Mouse (Mus musculus) hindbrain, embryonic 15.5 days (tissue): Measurements from ENCODE around the gene Kcnma1. TPM values are rescaled to one million over a fixed set of nuclear protein-coding genes. Genes with fewer than 3 reads are reported as not detected.

Experiments used
- ATAC-seq: fragments of 200-750 bp; cut with Nextera tagmentation; 2 replicates; pipeline ENCODE4 v1.8.0; 2017; ENCODE audit warnings: low read depth, moderate number of reproducible peaks, moderate TSS enrichment; ENCODE audit not compliant: low FRiP score
- H3K27ac ChIP-seq: fragments of 300-500 bp; sonication (generic); replicated peaks from 2 replicates; pipeline ENCODE4 v1.5.1; 2015; ENCODE audit warnings: mild to moderate bottlenecking, inconsistent platforms
- H3K27me3 ChIP-seq: fragments of 300-500 bp; sonication (generic); 2 replicates; pipeline ENCODE4 v1.6.1; 2015; ENCODE audit warnings: control low read depth, inconsistent platforms
- H3K36me3 ChIP-seq: fragments of 300-500 bp; sonication (generic); 2 replicates; pipeline ENCODE4 v1.6.1; 2015; ENCODE audit warnings: control low read depth, inconsistent platforms
- H3K4me1 ChIP-seq: fragments of 300-500 bp; sonication (generic); replicated peaks from 2 replicates; pipeline ENCODE4 v1.6.1; 2015; ENCODE audit warnings: control low read depth, inconsistent platforms
- H3K4me2 ChIP-seq: fragments of 300-500 bp; sonication (generic); 2 replicates; pipeline ENCODE4 v1.6.1; 2015; ENCODE audit warnings: moderate library complexity, mild to moderate bottlenecking, inconsistent platforms
- H3K4me3 ChIP-seq: fragments of 300-500 bp; sonication (generic); 2 replicates; pipeline ENCODE4 v1.5.1; 2015; ENCODE audit warnings: mild to moderate bottlenecking, inconsistent platforms
- H3K9ac ChIP-seq: fragments of 300-500 bp; sonication (generic); 2 replicates; pipeline ENCODE4 v1.6.1; 2015; ENCODE audit warnings: inconsistent platforms
- H3K9me3 ChIP-seq: fragments of 300-500 bp; sonication (generic); 2 replicates; pipeline ENCODE4 v1.6.1; 2016; ENCODE audit warnings: control low read depth, inconsistent platforms
- WGBS: fragments of 180-500 bp; shearing (Covaris S2); methylation state at CpG from one replicate; pipeline ENCODE4 v1.1.7; 2015; 5-methylcytosine and 5-hydroxymethylcytosine counted together
- polyA plus RNA-seq: library from polyadenylated mRNA; unstranded; fragments of >200 nt; fragmentation: Nextera tagmentation; extraction: Ambion mirVana; gene quantifications from 2 replicates; pipeline ENCODE4 v1.2.1, GENCODE M21; 2015

Kcnma1 gene
- polyA plus RNA-seq, 1 experiment from 2014 or later = 16.6 TPM

GRCm38 (mm10) chr14:23839613-23840012 is 174.7 kb downstream of the Kcnma1 start:
- Histone ChIP-seq H3K27ac (no peak overlapping the region), H3K36me3 (no peaks in the 10 kb centered on the region), H3K27me3 (no peaks in the 10 kb centered on the region), H3K9me3 (no peaks in the 10 kb centered on the region), H3K4me3 (no peak overlapping the region), H3K4me2 (no peak overlapping the region), H3K9ac (no peak overlapping the region), H3K4me1 (peaks cover 14% of the 10 kb centered on the region)
- ATAC-seq = no peak
- WGBS = 83% methylated on average over 5 of the region's 5 CpGs

GRCm38 (mm10) chr14:23835387-23836111 is 178.7 kb downstream of the Kcnma1 start:
- H3K4me1 ChIP-seq = peaks cover 24% of the 10 kb centered on the region
- no peaks in the 10 kb centered on the region for H3K36me3 ChIP-seq
- no peaks in the 10 kb centered on the region for H3K9me3 ChIP-seq
- no peak for ATAC-seq
- no peak overlapping the region for H3K9ac ChIP-seq
- no peak overlapping the region for H3K4me2 ChIP-seq
- H3K4me3 ChIP-seq = no peak overlapping the region
- 42% methylated on average over 10 of the region's 10 CpGs for WGBS
- H3K27me3 ChIP-seq = no peaks in the 10 kb centered on the region
- no peak overlapping the region for H3K27ac ChIP-seq

GRCm38 (mm10) chr14:23831284-23831683 is 183.0 kb downstream of the Kcnma1 start:
- Histone ChIP-seq H3K27me3 (no peaks in the 10 kb centered on the region), H3K9me3 (no peaks in the 10 kb centered on the region), H3K4me2 (no peak overlapping the region), H3K27ac (0 out of 2 replicates have a peak overlapping the region, but pooled peaks have one; percentile 31), H3K9ac (no peak overlapping the region), H3K4me1 (peaks cover 25% of the 10 kb centered on the region), H3K4me3 (no peak overlapping the region), H3K36me3 (no peaks in the 10 kb centered on the region)
- no peak for ATAC-seq
- 25% methylated on average over 5 of the region's 5 CpGs for WGBS

DNA sequence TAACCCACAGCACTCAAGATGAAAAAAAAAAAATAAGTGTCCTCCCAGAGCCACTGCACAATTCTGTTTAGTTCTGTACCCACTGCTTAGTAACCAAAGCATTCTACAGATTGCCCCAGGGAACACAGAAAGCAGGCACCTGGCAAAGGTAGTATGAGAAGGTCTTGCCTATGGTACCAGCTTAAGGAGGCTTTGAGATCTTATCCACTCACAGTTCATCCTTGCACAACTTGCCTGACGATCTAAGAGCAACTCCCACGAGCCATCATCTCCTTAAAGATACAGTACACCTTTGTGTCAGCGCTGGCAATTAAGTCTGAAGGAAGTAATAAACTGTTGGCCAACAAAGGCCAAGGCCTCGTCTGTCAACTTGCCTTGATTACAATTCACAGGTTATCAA is 184.0 kb downstream of the Kcnma1 start:
- Histone ChIP-seq H3K36me3 (no peaks in the 10 kb centered on the region), H3K27me3 (no peaks in the 10 kb centered on the region), H3K4me1 (peaks cover 17% of the 10 kb centered on the region), H3K4me2 (no peak overlapping the region), H3K4me3 (no peak overlapping the region), H3K27ac (no peak overlapping the region), H3K9me3 (no peaks in the 10 kb centered on the region), H3K9ac (no peak overlapping the region)
- 38% methylated on average over 4 of the region's 4 CpGs for WGBS
- no peak for ATAC-seq

- H3K36me3 ChIP-seq = no peaks in the 10 kb centered on the region
- no peak overlapping the region for H3K9ac ChIP-seq
- ATAC-seq = no peak
- no peak overlapping the region for H3K4me2 ChIP-seq
- 87% methylated on average over 3 of the region's 3 CpGs for WGBS
- no peak overlapping the region for H3K4me3 ChIP-seq
- no peaks in the 10 kb centered on the region for H3K9me3 ChIP-seq
- no peaks in the 10 kb centered on the region for H3K27me3 ChIP-seq
- H3K4me1 ChIP-seq = peaks cover 19% of the 10 kb centered on the region
- no peak overlapping the region for H3K27ac ChIP-seq
Measured at GRCm38 (mm10) chr14:23828711-23829320, 185.5 kb downstream of the Kcnma1 start.

GRCm38 (mm10) chr14:23824937-23825336 is 189.4 kb downstream of the Kcnma1 start:
- Histone ChIP-seq H3K9me3 (no peaks in the 10 kb centered on the region), H3K4me3 (no peak overlapping the region), H3K4me2 (no peak overlapping the region), H3K27ac (no peak overlapping the region), H3K27me3 (no peaks in the 10 kb centered on the region), H3K4me1 (0 out of 2 replicates have a peak, but pooled peaks cover 8% of the 10 kb centered on the region), H3K9ac (no peak overlapping the region), H3K36me3 (no peaks in the 10 kb centered on the region)
- 89% methylated on average over 2 of the region's 2 CpGs for WGBS
- ATAC-seq = 0 out of 2 replicates have a peak, but pooled peaks have one; percentile 8

GRCm38 (mm10) chr14:23824267-23824666 is 190.0 kb downstream of the Kcnma1 start:
- no peak overlapping the region for H3K4me2 ChIP-seq
- H3K27me3 ChIP-seq = no peaks in the 10 kb centered on the region
- no peak overlapping the region for H3K9ac ChIP-seq
- H3K4me3 ChIP-seq = no peak overlapping the region
- WGBS = 56% methylated on average over 4 of the region's 4 CpGs
- no peak for ATAC-seq
- 0 out of 2 replicates have a peak, but pooled peaks cover 8% of the 10 kb centered on the region for H3K4me1 ChIP-seq
- H3K9me3 ChIP-seq = no peaks in the 10 kb centered on the region
- no peak overlapping the region for H3K27ac ChIP-seq
- H3K36me3 ChIP-seq = no peaks in the 10 kb centered on the region

DNA sequence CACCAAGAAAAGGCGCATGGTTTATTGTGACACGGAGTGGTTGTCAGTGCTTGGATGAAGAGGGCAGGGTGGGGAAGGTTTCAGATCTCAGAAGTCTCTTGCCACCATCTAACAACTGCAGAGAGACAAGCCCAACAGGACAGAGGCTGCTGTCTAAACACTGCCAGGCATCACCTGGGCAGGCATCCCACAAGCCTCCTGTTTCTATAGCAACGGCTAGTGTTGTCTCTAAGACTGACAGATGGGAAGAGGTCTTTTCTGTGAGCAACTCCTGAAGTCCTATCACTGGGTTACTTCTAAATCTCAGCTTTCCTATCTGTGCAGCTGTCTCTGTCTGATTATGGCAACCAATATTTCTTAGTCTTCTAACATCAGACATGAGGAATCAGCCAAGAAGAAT is 196.7 kb downstream of the Kcnma1 start:
- Histone ChIP-seq H3K27ac (no peak overlapping the region), H3K9ac (no peak overlapping the region), H3K4me1 (peaks cover 10% of the 10 kb centered on the region; the same call in 1 of the 2 replicates), H3K27me3 (no peaks in the 10 kb centered on the region), H3K4me3 (no peak overlapping the region), H3K36me3 (no peaks in the 10 kb centered on the region), H3K9me3 (no peaks in the 10 kb centered on the region), H3K4me2 (no peak overlapping the region)
- WGBS = 87% methylated on average over 3 of the region's 3 CpGs
- ATAC-seq = no peak

DNA sequence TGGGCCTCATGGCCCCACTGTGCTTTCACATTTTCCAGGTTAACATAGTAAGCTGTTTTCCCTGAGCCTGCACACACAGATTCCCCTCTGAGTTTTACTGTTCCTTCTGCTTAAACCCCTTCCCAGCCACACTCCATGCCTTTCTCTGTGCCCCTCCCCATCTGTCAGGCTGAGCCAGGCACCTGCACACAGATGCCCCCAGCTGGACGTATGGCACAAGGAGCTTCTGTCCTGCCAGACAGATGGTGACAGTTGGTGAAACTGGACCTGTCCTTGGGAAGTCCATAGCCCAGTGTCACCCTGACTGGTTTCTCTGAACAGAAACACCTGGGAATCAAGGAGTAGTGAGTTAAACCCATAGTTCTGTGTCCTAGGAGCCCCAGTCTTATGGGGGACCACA is 204.2 kb downstream of the Kcnma1 start:
- WGBS = 58% methylated on average over 1 of the region's 1 CpGs
- no peak overlapping the region for H3K4me2 ChIP-seq
- no peak overlapping the region for H3K9ac ChIP-seq
- no peak overlapping the region for H3K4me3 ChIP-seq
- H3K27ac ChIP-seq = no peak overlapping the region
- H3K36me3 ChIP-seq = no peaks in the 10 kb centered on the region
- peaks cover 28% of the 10 kb centered on the region for H3K4me1 ChIP-seq
- ATAC-seq = no peak
- H3K9me3 ChIP-seq = no peaks in the 10 kb centered on the region
- no peaks in the 10 kb centered on the region for H3K27me3 ChIP-seq

DNA sequence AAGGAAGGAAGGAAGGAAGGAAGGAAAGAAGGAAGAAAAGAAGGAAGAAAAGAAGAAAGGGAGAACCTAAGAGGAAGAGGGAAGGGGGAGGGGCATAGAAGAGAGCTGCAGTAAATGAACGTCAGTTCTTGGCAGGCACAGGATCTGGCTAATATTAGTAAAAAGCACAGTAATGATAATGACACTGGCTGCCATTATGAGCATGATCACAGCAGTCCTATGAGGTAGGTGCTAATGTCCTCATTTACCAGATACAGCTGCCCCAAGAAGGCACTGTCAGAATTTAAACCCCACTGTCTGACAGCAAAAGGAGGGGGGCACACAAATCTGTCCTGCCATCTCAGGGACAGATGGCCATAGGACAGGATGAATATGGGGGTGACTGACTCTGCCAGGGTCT is 205.2 kb downstream of the Kcnma1 start:
- Histone ChIP-seq H3K27ac (no peak overlapping the region), H3K36me3 (no peaks in the 10 kb centered on the region), H3K9ac (no peak overlapping the region), H3K4me1 (peaks cover 29% of the 10 kb centered on the region), H3K4me2 (no peak overlapping the region), H3K27me3 (no peaks in the 10 kb centered on the region), H3K9me3 (no peaks in the 10 kb centered on the region), H3K4me3 (no peak overlapping the region)
- no peak for ATAC-seq
- WGBS = 30% methylated on average over 1 of the region's 1 CpGs

GRCm38 (mm10) chr14:23806378-23806777 is 207.9 kb downstream of the Kcnma1 start:
- H3K27ac ChIP-seq = no peak overlapping the region
- no peaks in the 10 kb centered on the region for H3K36me3 ChIP-seq
- peak; percentile 42; the same call in 1 of the 2 replicates for ATAC-seq
- no peak overlapping the region for H3K4me3 ChIP-seq
- H3K9me3 ChIP-seq = no peaks in the 10 kb centered on the region
- no peaks in the 10 kb centered on the region for H3K27me3 ChIP-seq
- 34% methylated on average over 2 of the region's 2 CpGs for whole genome bisulfite sequencing
- H3K4me1 ChIP-seq = peaks cover 29% of the 10 kb centered on the region
- H3K4me2 ChIP-seq = no peak overlapping the region
- no peak overlapping the region for H3K9ac ChIP-seq

DNA sequence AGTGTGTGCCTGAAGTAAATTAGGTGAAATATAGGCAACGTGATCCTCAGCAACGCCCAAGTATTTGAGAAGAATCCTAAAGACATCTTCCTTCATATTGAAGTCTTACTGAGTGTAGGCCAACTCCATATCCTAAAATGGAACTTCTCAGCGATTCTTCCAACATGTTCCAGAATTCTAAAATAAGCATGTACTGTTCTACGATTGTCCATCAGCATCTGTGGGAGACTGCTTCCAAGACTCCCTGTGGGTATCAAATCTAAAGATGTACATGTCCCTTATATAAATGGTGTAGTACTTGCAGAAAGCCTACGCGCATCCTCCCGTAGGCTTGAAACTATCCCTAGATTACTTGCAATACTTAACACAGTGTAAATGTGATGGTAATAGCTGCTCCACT is 217.4 kb downstream of the Kcnma1 start:
- no peaks in the 10 kb centered on the region for H3K36me3 ChIP-seq
- no peak for ATAC-seq
- no peak overlapping the region for H3K27ac ChIP-seq
- no peaks in the 10 kb centered on the region for H3K4me1 ChIP-seq
- H3K27me3 ChIP-seq = no peaks in the 10 kb centered on the region
- H3K9me3 ChIP-seq = no peaks in the 10 kb centered on the region
- 97% methylated on average over 7 of the region's 7 CpGs for WGBS
- no peak overlapping the region for H3K9ac ChIP-seq
- no peak overlapping the region for H3K4me3 ChIP-seq
- no peak overlapping the region for H3K4me2 ChIP-seq
